15 mouse cellular contexts compared by ENCODE assay signal in genomic region chr6:18748859-18749258, GRCm38 (mm10).
DNase-seq lines count a peak whose midpoint lies in the region; ATAC-seq and TF ChIP-seq lines count a peak whose summit lies in the region.
"Had no signal": no experiment of that assay in that cellular context is flagged by ENCODE, and none has a peak within 500 bp of the region (broad histone marks: within the 10 kb centered on the region; RNA-seq: fewer than 3 reads in every experiment).

No protein-coding gene starts in this region.

- H3K4me1 ChIP-seq in forebrain, embryonic 14.5 days (ENCODE audit: control insufficient read depth, insufficient read depth, low read length): no peaks in the 10 kb centered on the region
- H3K4me1 ChIP-seq in forebrain, embryonic 10.5 days: no peaks in the 10 kb centered on the region
- no peaks in the 10 kb centered on the region for H3K4me1 ChIP-seq in lung, postnatal 0 days (ENCODE audit: insufficient read depth, low read depth, low read length)
- H3K4me1 ChIP-seq: forebrain, embryonic 13.5 days; heart, embryonic 12.5 days; liver, embryonic 13.5 days; midbrain, embryonic 12.5 days had no signal

- ATAC-seq in forebrain, embryonic 14.5 days: peak; percentile 54; the same call in 1 of the 2 replicates
- ATAC-seq in lung, postnatal 0 days: no peak
- ATAC-seq: forebrain, embryonic 13.5 days; intestine, postnatal 0 days had no signal

- H3K27ac ChIP-seq in forebrain, embryonic 14.5 days (ENCODE audit: low read depth, low read length): no peak overlapping the region
- no peak overlapping the region for H3K27ac ChIP-seq in forebrain, embryonic 10.5 days
- no peak overlapping the region for H3K27ac ChIP-seq in lung, postnatal 0 days (ENCODE audit: low read length)
- H3K27ac ChIP-seq: forebrain, embryonic 13.5 days; liver, embryonic 13.5 days; midbrain, embryonic 12.5 days had no signal

- intact Hi-C loops in left cerebral cortex, postnatal 36 days (cut with DNase I): no loop called here

- H3K9me3 ChIP-seq in forebrain, embryonic 14.5 days (replicated peaks; ENCODE audit: control insufficient read depth, low read length): no peaks in the 10 kb centered on the region
- H3K9me3 ChIP-seq in forebrain, embryonic 10.5 days: 0 out of 2 replicates have a peak, but pooled peaks cover 2% of the 10 kb centered on the region
- no peaks in the 10 kb centered on the region for H3K9me3 ChIP-seq in lung, postnatal 0 days (ENCODE audit: low read length)
- H3K9me3 ChIP-seq: forebrain, embryonic 13.5 days; liver, embryonic 13.5 days had no signal

- no peak for DNase-seq in forebrain, embryonic 14.5 days (ENCODE audit: low spot score)
- DNase-seq in forebrain, embryonic 10.5 days (ENCODE audit: extremely low spot score, low spot score): no peak
- peak; percentile 64 for DNase-seq in right cerebral cortex, adult 18-20 months
- DNase-seq in right cerebral cortex, postnatal 4 days: no peak
- peak; percentile 38 to 51 for DNase-seq in left cerebral cortex, postnatal 36 days (ENCODE audit: low spot score in 2 of 2)
- DNase-seq in telencephalon, adult 2 months (ENCODE audit: low read depth, low spot score): peak; percentile 65
- DNase-seq in lung, postnatal 0 days (ENCODE audit: low spot score): no peak
- DNase-seq in kidney, postnatal 14 days: no peak
- DNase-seq: adrenal gland, postnatal 10 days; kidney, postnatal 36 days; liver, embryonic 13.5 days had no signal

- H3K4me3 ChIP-seq in forebrain, embryonic 14.5 days (ENCODE audit: low read depth, low read length): no peak overlapping the region
- H3K4me3 ChIP-seq in forebrain, embryonic 10.5 days: no peak overlapping the region
- H3K4me3 ChIP-seq in lung, postnatal 0 days (ENCODE audit: low read depth, low read length): no peak overlapping the region
- H3K4me3 ChIP-seq: forebrain, embryonic 13.5 days; heart, embryonic 12.5 days; liver, embryonic 13.5 days; midbrain, embryonic 12.5 days had no signal

- no peaks in the 10 kb centered on the region for H3K36me3 ChIP-seq in forebrain, embryonic 14.5 days (ENCODE audit: control insufficient read depth, insufficient read depth, low read length)
- H3K36me3 ChIP-seq in forebrain, embryonic 10.5 days (replicated peaks): no peaks in the 10 kb centered on the region
- H3K36me3 ChIP-seq in lung, postnatal 0 days (ENCODE audit: insufficient read depth, low read length): no peaks in the 10 kb centered on the region
- H3K36me3 ChIP-seq: heart, embryonic 12.5 days; liver, embryonic 13.5 days; midbrain, embryonic 12.5 days had no signal

- no peak overlapping the region for H3K4me2 ChIP-seq in forebrain, embryonic 14.5 days (ENCODE audit: low read length)
- H3K4me2 ChIP-seq in lung, postnatal 0 days (replicated peaks; ENCODE audit: low read depth, low read length): no peak overlapping the region
- H3K4me2 ChIP-seq: forebrain, embryonic 13.5 days; heart, embryonic 12.5 days; liver, embryonic 13.5 days; midbrain, embryonic 12.5 days had no signal

- no peak overlapping the region for H3K9ac ChIP-seq in forebrain, embryonic 14.5 days (ENCODE audit: low read length)
- H3K9ac ChIP-seq in lung, postnatal 0 days (replicated peaks; ENCODE audit: low read depth): no peak overlapping the region
- H3K9ac ChIP-seq: forebrain, embryonic 13.5 days; heart, embryonic 12.5 days; liver, embryonic 13.5 days; midbrain, embryonic 12.5 days had no signal

- WGBS in forebrain, embryonic 14.5 days: 63% methylated on average over 2 of the region's 2 CpGs
- WGBS in forebrain, embryonic 10.5 days: 84% methylated on average over 2 of the region's 2 CpGs
- WGBS in lung, postnatal 0 days: 86% methylated on average over 2 of the region's 2 CpGs

- TF ChIP-seq EP300 in lung, postnatal 0 days (IDR thresholded peaks at IDR 0.05): no peak

- H3K27me3 ChIP-seq in forebrain, embryonic 14.5 days (replicated peaks; ENCODE audit: control insufficient read depth, insufficient read depth, low read length): no peaks in the 10 kb centered on the region
- no peaks in the 10 kb centered on the region for H3K27me3 ChIP-seq in forebrain, embryonic 10.5 days (ENCODE audit: poor library complexity, severe bottlenecking)
- H3K27me3 ChIP-seq in lung, postnatal 0 days (replicated peaks; ENCODE audit: insufficient read depth, low read length): no peaks in the 10 kb centered on the region
- H3K27me3 ChIP-seq: forebrain, embryonic 13.5 days; heart, embryonic 12.5 days; liver, embryonic 13.5 days; midbrain, embryonic 12.5 days had no signal

- TF ChIP-seq CTCF in lung, postnatal 0 days (IDR thresholded peaks at IDR 0.05): no peak

Comparison
In these comparisons a context has a peak if more than half of its experiments do, and no peak if none do; other contexts are left out.
1. DNase-seq: peak in right cerebral cortex, adult 18-20 months (single experiment), left cerebral cortex, postnatal 36 days (2 of 2) and telencephalon, adult 2 months (single experiment); none in forebrain, embryonic 14.5 days (single experiment), forebrain, embryonic 10.5 days (single experiment), right cerebral cortex, postnatal 4 days (single experiment), lung, postnatal 0 days (single experiment) and kidney, postnatal 14 days (single experiment).